Mouse (Mus musculus): ENCODE data around the gene Muc2.

Muc2 gene

DNA sequence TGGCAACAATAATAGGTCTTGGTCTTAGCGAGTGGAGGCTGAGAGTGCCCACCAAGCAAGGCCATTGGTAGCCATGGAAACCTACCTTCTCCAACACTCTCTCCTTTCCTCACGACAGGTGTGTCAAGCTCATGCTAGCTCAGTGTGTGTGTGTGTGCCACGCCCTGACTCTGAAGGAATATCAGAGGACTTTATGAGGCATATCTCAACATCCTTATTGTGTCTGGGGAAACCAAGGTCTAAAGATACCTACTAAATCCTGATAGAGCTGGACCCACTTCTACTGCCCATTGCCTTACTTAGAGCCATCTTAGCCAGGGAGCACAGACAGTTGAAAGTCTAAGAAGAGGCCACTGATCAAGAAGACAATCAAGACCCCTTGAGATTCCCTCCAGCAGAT is 80.4 kb downstream of the Muc2 start:
- no peak for DNase-seq (ENCODE audit: low spot score)

DNA sequence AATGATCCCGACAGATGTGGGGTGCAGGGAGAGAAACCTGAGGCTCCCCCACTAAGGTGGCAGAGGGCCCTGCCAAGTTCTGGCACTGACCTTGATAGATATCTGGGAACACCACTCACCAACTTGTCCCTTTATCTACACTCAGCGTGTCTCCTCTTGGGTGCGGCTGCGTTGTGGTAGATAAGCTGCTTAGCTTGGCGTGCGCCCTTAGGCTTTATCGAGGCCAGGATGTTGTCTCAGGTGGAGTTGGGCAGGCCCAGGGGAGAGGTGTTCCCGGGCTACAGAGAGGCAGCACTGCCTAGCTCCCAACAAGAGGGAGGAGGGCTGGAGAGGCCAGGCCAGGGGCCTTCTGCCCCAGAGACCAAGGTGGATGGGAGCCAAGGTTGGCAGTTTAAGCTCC is 80.8 kb downstream of the Muc2 start:
- no peak for DNase-seq (ENCODE audit: low spot score)

DNA sequence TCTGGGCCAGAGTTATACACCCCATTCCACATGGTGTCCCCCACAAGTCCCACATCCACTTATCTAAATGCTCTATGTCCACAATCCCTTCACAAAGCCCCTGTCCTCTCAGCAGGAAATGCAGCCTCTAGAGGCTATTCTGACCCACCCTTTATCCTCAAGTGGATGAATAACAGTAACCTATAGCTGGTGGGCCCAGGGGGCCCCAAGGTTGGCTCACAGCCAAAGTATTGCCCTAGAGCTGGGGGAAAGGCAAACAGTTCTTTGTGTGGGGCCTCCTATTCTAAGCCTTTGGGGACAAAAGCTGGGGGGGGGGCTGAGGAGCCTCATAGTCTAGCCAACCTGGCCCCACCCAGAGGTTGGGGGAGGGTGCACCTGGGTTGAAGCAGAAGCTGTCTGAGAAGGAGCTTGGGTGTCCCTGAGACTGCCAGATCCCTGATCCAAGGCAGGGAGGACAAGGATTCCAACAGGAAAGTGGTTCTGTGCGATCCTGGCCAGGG is 82.0 kb downstream of the Muc2 start:
- no peak for DNase-seq (ENCODE audit: low spot score)

DNA sequence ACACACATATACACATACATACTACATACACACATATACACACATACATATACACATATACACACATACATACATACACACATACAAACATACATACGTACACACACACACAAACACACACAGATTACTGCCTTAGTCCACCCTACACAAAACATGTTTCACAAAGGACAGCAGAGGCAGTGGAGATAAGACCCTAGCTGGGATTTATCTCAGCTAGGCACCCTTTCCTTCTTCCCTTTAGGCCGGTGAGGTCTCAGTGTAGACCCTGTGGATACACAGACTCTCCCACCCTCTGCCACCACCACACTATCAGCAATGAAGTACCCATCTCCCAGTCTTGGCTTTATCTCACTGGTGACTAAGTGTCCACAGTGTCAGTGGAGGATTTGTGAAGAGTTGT is 84.7 kb downstream of the Muc2 start:
- no peak for DNase-seq (ENCODE audit: low spot score)

DNA sequence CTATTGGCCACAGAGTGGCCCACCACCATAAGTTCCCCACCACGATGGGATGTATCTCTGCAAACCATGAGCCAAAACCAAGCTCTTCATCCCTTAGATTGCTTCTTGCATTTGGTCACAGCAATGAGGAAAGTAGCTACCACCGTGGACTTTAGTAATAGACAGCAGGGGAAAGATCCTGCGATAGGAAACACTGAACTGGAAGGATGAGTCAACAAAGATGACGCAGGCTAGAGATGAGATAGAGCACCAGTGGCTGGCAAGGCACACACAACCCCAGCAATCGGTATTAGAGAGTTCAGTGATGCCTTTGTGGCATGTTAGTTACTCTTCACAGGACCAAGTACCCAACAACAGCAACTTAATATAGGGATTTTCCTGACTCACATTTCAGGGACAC is 86.1 kb downstream of the Muc2 start:
- DNase-seq (ENCODE audit: low spot score), result no peak

DNA sequence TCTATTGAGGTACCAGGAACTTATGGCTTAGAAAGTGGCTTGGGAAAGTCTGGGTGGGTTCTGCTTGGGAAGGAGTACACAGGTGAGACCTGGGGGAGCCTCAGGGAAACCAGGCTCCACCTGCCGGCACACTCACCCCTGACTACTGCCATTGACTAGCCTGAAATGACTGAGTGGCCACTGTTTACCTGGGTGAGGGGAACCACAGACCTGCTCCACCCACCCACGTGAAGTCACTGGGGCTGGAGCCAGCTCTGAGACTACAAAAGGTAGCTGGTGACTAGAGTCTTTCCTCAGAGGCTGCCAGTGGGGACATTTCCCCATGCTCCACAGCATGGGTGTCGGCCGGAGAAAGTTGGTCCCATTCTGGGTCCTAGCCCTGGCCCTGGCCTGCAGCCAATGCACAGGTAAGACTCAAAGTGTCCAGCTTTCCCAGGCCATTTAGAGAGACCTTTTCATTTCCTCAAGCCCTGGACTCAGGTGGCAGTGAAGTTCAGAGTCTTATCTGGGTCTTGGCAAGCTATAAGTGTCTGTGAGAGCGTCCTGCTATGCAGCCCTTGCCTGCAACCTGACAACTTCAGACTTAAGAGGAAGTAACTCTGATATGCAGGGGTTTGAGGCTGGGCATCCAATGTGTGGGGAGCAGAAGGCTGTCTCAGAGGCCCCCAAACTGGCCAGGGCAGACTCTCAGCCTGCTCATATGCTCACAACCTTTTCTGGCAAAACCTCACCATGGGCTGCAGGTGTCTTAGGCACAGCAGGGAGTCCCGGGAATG is 98.7 kb downstream of the Muc2 start, which contains the start of gene Muc5ac:
Gene Muc5ac, plus strand, starts transcription at position 296 of the 776 bp plus-strand sequence.
- DNase-seq (ENCODE audit: low spot score), result no peak

DNA sequence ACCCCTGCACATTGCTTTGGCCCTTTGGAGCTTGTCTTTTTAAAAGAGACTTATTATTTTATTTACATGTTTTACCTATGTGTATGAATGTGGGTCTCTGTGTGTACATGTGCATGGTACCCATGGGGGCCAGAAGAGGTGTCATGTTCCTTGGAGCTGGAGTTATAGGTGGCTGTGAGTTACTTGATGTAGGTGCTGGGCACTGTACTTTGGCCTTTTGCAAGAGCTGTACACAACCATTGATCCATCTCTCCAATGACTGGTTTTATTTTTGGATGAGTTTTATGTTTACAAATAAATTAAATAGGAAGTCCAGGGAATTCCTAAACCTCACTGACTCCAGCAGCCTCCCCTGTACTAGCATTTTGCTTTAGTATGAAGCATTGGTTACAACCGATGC is 104.1 kb downstream of the Muc2 start:
- no peak for DNase-seq (ENCODE audit: low spot score)

DNA sequence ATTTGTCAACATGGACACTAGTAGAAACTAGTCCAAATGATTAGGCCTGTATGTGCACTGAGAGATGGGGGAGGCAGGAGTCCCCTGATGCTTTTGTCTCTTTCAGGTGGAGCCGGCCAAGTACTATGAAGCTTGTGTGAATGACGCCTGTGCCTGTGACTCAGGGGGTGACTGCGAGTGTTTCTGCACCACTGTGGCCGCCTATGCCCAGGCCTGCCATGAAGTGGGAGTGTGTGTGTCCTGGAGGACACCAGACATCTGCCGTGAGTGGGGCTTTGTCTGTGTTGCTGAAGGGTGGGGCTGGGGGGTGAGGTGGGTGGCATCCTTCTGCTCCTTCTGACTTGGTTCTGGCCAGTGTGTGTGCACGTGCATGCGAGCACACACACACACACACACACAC is 113.1 kb downstream of the Muc2 start:
- no peak for DNase-seq (ENCODE audit: low spot score)
